Mouse (Mus musculus) liver, embryonic 14 days (tissue): ENCODE measurements around the gene Prickle1. TPM values are rescaled to one million over a fixed set of nuclear protein-coding genes. Genes with fewer than 3 reads are reported as not detected.

Experiments
- polyA plus RNA-seq: library from polyadenylated mRNA; depleted of rRNA; stranded (reverse); fragments of >200 nt; gene quantifications from 2 replicates; pipeline ENCODE4 v1.2.3, GENCODE M21; 2012; rRNA removed

Prickle1 gene
- 1.6 TPM in 2 replicates for polyA plus RNA-seq

GRCm38 (mm10) chr15:93595746-93596145 lies at the start of gene Prickle1:
Prickle1 (minus strand) TSS chr15:93595891.

Other genes with a start within 250 kb of the Prickle1 start
- gene Zcrb1, start 197.6 kb downstream of the Prickle1 start, polyA plus RNA-seq: 53.5 and 55.0 TPM in 2 replicates
- gene Pphln1, start 197.5 kb downstream of the Prickle1 start, polyA plus RNA-seq: 8.3 and 10.8 TPM in 2 replicates